Mouse (Mus musculus): ENCODE results near the gene Itfg2.

DNA sequence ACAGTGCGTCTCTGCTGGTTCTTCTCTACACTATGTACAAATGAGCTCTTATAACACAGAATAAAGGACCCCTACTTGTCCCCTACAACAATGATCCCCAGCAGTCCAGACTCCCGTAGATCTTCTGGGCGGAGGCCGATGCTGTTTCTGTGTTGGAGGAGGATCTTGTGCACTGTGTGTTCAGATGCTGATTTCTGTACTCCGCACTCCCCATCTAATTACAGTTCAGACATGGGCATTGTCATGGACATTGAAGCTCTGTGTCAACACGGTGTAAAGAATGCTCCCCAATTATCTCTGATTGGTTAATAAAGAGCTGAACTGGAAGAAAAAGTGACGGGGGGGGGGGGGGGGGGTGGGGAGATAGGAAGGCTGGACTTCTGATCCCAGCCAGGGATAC lies 41.3 kb upstream of the Itfg2 start:
- TF ChIP-seq CTCF (conservative IDR thresholded peaks at IDR 0.05 in 1 of 2, IDR thresholded peaks at IDR 0.05 in 1 of 2; ENCODE audit: low read depth in 2 of 2, low read length in 2 of 2): no peak
- TF ChIP-seq ZNF384 (IDR thresholded peaks at IDR 0.05; ENCODE audit: low read depth, low read length): no peak
- TF ChIP-seq MAX (IDR thresholded peaks at IDR 0.05; ENCODE audit: low read length): no peak
- no peak for TF ChIP-seq MXI1 (IDR thresholded peaks at IDR 0.05; ENCODE audit: low read depth, low read length)
- TF ChIP-seq MEF2A (IDR thresholded peaks at IDR 0.05; ENCODE audit: borderline replicate concordance, low read depth, low read length): no peak
- TF ChIP-seq POLR2A (IDR thresholded peaks at IDR 0.05; ENCODE audit: low read depth, low read length): no peak
- TF ChIP-seq EP300 (IDR thresholded peaks at IDR 0.05; ENCODE audit: low read length): no peak
- no peak for TF ChIP-seq ZKSCAN1 (IDR thresholded peaks at IDR 0.05; ENCODE audit: borderline replicate concordance, low read depth, low read length)
- no peak for TF ChIP-seq CHD2 (IDR thresholded peaks at IDR 0.05; ENCODE audit: low read length)
- no peak for TF ChIP-seq RAD21 (IDR thresholded peaks at IDR 0.05; ENCODE audit: low read depth, low read length)
